Mouse (Mus musculus) kidney, postnatal 4 days (tissue): ENCODE measurements around the gene Plekha3.

Source experiments
- DNase-seq, 2 experiments: peaks; one replicate each; pipeline ENCODE4 v3.0.0; 2021; ENCODE audit warnings: mixed read lengths in 2 of 2

The Plekha3 gene

DNA sequence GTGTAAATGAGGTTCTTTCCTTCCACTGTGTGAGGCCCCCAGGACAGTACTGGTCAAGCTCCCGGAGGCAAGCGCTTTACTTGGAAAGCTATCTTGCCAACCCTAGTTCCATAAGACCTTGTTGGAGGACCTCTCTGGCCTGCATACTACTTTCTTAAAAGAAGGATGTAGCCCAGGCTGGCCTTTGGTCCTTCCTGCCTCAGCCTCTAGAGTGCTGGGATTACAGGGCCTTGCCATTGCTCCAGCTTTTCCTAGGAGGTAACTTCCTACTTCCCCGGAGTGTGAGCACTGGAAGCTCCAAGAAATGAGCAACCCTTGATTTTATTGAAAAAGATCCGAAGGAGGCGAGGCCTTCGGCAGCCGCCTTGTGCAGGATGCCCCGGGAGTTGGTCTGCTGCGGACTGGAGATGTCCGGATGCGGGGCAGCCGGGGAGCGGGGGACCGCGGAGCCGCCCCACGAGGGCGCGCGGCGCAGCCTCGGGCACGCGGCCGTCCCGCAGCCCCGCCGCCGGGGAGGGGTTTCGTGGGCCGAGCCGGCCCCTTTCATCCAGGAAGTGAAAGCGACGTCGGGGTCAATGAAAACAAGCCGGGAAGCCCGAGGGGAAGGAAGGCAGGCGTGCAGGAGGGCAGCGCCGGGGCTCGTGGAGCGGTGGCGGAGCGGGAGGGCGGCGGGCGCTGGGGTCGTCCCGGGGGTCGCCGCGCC is at the start of gene Plekha3:
Plekha3 (plus strand) TSS at position 557 of the 703 bp plus-strand sequence.
- peak; percentile 85 to 91 for DNase-seq

DNA sequence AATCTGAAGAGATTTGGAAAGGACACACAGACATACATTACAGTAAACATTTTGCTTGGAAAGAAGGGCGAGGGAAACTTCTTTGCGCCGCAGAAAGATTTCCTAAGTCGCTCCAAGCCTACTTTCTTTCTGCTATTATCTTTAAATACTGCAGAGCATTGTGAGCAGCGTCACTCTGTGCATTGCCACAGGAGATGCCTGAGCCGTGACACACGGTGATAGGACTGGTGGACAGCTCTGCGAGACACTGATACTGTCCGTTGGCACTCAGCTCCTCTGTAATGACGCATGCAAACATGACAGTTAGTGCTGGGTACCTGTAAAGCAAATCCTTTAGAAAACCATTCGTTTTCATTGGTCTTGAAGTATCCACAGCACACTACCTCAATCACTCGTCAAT is 44.8 kb upstream of the Plekha3 start:
- DNase-seq: no peak

DNA sequence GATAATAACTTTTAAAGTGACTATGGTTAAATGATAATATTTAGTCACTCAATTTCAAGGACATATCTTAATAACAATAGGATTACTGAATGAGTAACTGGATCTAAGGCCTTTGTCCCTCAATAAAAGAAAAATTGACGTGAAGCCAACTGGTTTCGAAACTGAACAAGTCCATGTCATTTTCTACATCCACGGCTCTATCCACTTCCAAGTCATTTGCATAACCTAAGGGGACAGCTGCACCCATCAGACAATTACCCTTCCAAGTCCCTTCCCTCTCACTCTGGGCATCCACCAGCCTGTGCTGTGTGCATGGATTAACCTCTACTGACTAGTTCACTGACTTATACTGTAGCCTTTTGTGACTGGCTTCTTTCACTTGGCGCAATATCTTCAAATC is 43.5 kb upstream of the Plekha3 start:
- DNase-seq: no peak

DNA sequence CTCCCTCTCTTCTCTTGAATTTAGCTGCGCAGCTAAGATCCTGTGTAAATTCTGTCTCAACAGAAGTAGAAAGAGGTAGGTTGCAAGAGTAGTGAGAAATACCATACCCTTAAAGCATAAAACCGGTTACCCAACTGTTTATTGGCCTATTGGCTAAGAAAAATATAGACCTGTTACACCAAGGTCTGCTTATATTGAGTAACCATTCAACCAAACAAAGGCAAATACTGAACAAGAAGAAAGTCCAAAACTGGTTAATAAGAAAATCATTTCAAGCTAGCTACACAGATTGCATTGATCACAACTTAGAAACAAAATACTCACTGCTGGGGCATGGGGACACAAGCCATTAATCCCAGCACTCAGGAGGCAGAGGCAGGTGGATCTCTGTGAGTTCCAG is 35.4 kb upstream of the Plekha3 start:
- no peak for DNase-seq

DNA sequence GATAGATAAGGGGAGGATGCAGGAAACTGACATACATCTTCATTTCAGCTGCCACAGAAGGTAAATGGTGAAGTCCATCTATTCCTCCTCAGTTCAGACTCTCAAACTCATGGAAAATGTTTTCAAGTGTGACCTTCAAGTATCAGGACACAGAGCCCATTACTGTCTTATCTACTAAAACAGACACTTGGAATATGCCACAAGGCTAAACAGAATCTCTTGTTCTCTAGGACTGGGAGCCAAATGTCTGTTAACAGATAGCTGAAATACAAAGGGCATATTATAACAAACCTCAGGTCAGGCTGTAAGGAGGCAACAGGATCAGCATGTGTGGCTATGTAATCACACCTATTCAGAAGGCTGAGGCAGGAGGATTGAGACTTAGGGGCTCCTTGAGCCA is 31.3 kb upstream of the Plekha3 start:
- DNase-seq: no peak

DNA sequence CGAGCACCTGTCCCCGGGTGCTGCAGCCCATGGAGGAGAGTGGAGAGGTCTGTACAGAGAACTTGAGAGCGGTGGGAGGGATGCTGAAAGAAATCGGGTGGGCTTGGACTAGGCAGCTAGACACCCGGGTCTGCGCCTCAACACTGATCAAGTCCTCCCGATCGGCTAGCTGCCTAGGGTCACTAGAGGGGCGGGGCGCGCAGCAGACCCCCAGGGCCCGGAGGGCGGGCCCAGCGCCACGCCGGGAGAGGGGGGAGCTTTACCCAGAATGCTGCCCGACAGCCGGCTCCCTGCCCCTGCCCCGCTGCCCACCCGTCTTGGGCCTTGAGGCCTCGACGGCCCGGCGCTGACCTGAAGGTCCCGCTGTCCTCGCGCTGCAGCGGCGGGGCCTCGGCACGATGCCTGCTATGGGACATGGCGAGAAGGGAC is 27.6 kb upstream of the Plekha3 start:
- peak in 1 of 2 experiments; percentile 80 for DNase-seq

DNA sequence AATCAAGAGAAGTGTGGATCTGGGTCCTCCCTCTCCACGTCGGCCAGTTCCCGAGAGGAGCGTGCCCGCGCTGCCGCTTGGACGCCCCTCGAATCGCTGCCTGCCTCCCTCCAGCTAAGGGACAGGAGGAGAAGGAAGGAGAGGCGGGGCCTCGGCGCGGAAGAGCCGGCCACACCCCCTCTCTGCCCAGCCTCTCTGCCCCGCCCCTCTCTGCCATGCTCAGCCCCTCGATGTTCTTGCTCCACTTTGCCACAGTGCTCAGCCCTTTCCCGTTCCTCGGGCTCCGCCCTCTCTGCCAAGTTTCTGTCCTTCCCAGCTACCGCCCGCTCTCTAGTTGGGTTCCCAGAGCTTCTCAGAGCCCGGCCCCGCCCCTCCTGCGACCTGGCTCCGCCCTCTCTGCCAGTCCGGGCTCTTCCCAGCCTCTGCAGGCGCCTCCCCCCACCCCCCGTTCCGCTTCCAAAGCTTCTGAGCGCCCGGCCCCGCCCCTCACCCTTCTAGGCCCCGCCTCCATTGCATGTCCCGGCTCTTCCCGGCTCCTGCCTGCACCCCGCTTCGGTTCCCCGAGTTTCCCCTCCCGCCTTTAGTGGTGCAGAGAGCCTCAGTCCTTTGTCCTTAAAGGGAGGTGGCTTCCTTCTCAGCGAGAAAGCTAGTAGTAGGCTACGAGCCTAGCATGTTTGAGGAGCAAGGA is 27.1 kb upstream of the Plekha3 start, which contains the start of the genes Prkra and Pjvk:
Prkra (minus strand) TSS at position 133 of the 688 bp plus-strand sequence.
Pjvk (plus strand) TSS at position 594 of the 688 bp plus-strand sequence.
- peak; percentile 100 for DNase-seq

DNA sequence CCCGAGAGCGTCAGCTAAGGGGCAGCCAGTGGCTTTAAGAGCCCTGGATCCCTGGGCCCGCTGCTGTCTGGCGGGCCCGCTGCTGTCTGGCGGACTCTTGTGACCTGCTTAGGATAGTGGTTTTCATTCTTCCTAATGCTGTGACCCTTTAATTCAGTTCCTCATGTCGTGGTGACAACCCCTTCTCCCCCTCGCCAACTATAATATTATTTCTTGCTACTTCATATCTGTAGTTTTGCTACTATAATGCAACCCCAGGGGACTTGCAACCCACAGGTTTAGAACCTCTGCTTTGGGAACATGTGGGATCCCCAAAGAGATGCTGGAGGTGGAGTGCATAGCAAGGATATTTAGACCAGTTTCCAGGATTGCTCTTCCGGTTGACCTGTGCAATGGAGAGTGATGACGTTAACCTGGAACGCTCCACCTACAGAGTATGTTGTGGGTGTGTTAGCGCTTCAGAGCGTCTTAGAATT is 26.4 kb upstream of the Plekha3 start:
- DNase-seq: peak; percentile 57 to 68

DNA sequence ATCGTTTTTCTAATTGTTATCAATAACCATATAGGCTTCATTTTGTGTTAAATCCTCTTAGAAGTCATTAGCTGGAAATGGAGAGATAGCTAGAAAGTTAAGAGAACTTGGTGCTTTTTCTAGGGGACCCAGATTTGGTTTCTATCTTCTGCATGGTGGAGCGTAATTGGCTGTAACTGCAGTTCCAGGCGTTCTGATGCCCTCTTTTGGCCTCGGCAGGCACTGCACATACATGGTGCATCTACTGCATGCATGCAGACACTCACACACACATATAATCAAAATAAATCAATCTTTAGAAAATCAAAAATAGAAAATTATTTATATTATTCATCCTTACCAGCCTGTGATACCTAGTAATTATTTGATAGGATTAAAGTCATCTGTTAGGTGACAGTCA is 22.0 kb upstream of the Plekha3 start:
- DNase-seq: no peak

DNA sequence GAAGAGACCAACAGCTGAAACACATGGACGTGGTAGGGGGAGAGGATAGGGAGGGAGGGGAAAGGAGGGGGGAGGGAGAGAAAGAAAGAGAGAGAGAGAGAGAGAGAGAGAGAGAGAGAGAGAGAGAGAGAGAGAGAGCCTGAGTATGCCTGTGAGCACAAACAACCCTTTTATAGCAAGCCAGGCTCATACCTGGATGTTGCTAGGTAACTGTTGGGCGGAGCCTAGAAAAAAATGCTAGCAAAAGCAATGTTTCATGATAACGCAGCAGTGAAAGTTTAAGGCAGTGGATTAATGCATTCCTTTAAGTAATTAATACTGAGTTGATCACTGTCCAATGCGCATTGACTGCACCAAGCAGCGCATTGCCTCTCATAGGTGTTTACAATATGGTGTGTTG is 20.4 kb upstream of the Plekha3 start:
- no peak for DNase-seq

DNA sequence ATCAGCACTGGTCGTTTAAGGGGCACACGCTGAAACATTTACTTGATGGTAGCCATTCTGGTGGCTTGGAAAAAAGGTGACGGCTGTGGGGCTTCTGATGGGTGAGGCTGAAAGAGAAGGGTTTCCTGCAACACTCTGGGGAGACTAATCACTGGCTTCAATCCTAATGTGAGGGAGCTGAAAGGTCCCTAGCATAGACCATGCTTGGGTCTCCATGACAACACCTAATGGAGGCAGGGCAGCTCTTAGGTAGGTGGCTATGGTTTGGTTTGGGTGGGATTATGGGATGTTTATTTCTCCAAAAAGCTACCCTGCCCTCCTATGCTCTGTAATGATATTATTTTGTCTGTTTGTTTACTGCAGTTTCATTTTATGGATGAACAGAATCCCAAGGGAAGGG is 19.6 kb upstream of the Plekha3 start:
- no peak for DNase-seq

DNA sequence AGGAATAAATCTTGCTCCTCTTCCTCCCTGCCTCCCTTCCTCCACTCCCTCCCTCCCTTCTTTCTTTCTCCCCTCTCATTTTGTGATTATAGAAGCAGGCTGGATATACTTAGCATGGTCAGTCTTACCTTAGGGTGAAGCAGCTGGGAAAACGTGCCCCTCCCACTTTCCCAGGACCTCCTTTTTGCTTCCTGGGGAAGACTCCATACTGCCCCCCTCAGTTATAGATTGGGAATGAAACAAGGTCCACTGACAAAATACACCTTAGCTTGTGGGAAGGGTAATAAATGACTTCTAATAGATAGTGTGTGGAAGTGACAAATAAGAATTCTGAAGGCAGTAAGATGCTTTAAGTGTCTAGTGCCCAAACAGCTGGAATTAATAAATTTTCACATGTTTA is 19.1 kb upstream of the Plekha3 start:
- peak in 1 of 2 experiments; percentile 36 for DNase-seq

DNA sequence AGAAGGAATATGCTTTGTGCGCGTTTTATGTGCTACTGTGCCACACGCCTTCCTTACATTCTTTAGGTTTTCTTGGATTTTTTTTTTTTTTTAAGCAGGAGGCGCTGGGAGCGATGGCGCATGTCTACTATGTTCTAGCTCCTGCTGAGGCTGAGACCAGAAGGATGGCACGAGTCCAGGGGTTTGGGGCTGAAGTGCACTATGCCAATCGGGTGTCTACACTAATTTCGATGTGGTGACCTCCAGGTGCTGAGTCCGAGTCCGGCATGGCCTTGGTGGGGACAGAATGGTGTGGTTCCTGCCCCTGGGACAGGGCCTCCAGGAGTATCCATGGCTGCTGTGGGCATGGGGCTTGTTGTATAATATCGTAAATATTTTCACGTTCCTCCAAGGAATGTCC is 16.5 kb upstream of the Plekha3 start:
- no peak for DNase-seq

DNA sequence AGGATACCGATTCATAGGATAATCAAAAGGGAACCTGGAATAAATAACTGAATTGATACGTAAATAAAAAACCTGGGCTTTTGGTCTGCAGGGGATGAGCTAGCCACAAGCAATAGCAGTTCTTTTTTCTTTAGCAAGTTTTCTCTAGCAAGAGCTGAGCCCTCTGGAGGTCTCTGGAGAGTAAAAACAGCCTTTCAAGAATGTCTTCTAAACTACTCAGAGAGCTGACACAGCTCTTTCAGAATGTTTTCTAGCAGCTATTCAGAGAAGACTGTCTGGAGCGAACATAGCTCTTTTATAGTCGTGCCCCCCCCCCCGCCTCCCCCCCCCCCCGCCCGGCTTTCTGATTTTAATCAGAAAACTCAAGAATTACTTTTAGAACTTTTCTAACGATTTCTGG is 15.7 kb upstream of the Plekha3 start:
- no peak for DNase-seq

DNA sequence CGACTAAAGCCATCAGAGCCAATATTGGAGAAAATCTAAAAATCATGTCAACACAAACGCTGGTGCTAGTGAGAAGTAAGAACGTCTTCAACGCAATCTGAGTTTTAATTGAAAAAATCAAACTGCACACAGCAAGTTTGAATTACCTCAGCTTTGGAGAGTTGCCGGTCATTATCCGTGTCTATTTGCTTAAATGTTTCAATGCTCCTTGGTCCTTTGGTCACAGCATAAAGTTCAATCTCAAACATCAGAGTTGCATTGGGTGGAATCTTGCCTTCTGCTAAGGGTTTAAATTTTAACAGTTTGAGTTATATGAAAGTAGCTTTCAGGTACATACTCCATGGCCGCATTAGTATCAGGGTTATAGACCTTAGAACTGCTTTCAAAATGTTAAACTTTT is 9.6 kb upstream of the Plekha3 start:
- DNase-seq: no peak

DNA sequence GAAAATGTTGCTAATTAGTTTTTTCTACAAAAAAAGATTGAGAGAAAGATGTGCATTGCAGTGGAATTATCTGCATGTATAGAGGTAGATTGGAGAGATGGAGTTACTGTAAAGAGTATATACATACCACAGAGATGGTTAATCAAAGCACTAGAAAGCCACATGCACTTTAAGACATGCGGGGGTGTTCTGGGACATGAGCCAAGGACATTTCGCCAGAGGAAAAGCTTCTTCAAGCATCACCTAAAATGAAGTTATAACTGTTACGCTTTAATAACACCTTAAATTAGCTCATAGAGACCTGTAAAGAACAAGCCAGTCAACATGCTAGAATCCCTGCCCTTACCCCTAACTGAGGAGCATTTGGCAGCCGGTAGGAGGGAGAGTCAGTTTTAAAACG is 7.9 kb upstream of the Plekha3 start:
- no peak for DNase-seq

DNA sequence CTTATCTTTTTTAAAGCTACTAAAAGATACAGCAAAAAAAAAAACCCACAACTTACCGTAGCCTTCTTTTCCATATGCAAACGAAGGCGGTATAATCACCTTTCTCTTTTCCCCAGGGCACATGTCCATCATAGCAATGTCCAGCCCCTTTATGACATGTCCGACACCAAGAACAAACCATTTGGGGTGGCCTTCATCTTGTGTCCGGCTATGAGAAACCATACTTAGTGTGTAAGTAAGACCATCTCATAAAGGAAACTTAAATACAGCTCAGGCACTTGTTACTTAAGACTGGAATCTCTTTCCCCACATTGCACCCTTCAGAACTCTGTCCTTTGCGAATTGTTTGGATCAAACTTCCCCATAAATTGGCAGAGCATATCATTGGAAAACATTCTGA is 3.4 kb upstream of the Plekha3 start:
- no peak for DNase-seq

DNA sequence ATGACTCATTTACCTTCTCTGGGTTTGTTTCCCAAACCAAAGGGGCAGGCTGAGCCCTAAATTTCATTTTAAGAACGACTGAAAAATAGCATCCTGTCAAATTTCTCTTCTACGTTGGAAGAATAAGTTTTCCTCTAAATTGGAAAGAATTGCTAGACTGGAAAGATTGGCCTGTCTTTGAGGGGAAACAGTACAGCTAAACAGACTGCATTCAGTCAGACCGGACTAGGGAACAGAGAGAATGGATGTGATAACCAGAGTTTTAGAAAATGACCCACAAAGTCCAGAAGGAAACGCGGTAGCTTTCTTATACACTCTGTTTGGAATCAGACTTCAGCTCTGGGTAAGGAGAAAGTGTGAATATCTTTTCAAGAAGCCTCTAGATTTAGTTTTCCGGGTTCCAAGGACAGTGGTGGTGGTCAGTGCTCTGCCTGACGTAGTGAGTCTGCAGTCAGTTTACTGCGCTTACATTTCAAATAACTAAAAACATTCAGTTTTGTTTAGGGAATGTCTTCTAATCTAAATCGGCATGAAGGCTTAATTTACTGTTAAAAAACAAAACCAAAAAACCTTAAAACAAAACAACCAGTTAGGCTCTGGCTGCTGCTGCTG is 2.8 kb upstream of the Plekha3 start:
- no peak for DNase-seq

DNA sequence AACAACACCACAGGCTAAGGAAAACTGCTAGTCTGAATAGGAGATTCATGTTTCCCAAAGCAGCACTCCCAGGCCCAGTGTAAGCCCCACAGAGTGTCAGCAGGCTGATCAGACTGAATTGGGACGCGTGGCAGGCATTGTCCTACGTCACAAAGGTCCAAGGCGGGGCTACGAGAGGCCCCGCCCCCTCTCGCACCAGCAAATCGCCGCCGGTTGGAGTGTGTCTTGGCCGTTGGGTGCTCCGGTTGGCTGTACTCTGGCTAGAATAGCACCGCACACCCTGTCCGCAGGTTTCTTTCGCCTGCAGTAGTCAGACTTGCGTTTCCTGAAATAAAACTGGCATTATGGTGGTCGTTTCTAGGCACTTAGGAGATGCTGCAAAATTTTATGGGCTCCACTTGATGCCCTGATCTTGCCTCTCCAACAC is 2.1 kb upstream of the Plekha3 start, which contains the start of gene Fkbp7:
Fkbp7 (minus strand) TSS at position 151 of the 427 bp plus-strand sequence.
- peak; percentile 94 to 96 for DNase-seq

DNA sequence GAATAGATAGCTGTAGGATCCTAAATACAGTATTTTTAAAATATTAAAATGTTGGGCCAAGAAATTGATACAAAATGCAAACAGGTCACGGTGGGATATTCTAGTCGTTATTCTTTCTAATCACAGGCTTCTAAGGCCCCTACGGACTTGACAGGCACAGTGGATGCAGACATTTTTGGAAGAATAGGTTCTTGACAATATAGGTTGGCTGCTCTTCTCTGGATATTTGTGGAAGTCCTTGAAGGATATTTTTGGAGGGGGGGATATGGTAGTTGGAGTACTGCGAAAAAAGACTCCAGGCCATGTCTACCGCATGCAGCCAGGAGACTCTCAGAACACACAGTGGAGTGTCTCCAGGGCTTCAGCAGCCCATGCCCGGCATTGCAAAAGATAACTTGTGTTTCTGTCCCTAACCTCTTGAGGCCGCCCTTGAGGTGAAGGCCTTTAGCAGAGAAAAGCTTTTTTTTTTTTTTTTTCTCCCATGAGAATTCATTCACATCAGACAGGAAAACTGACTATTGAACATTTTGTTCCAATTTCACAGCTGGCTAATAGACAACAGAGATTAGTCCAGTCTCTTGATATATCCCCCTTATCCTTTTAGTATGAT is 1.5 kb upstream of the Plekha3 start:
- peak; percentile 54 to 70 for DNase-seq

DNA sequence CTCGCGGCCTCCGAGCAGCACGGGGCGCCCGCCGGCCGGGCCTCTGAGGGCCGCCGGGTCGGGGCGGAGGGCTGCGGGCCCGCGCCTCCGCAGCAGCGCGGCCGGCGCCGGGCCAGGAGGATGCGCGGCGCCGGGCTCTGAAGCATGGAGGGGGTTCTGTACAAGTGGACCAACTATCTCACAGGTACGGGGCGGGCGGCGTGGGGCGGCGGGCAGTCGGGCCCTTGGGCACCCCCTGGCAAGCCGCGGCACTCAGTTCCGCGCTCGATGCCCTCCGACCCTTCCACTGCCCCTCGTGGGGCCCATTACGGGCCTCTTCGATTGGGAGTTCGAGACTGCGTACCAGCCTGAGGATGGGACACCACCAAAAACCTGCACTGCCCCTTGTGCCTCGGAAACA is 370 bp downstream of the Plekha3 start:
- peak in 1 of 2 experiments; percentile 36 for DNase-seq

DNA sequence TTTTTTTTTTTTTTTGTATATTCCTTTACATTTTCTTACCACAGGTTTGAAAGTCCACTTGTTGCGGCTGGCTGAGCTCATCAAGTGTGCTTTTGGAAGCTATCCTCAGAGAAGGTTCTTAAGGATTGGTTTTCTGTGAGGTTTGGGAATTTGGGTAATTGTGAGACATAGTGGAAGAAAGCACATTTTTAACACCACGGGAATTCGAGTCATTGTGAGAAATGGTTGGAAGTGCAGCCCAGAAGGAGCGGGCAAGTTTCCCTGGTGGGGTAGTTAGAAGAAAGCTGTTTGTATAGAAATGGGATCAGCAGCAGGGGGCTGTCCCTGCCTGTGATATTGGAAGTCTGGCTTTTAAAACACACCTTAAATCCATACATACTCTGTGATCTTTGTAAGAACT is 868 bp downstream of the Plekha3 start:
- no peak for DNase-seq
